Mouse (Mus musculus) right cerebral cortex, adult 2 months (tissue): ENCODE results near the gene Slc38a9.
A peak's percentile ranks its signal among the peaks of the same experiment; 100 is the strongest.

Experiments used
- DNase-seq, 2 experiments: peaks; one replicate each; pipeline ENCODE4 v3.0.0; 2021 to 2022; ENCODE audit warnings: low spot score in 2 of 2

Gene Slc38a9

GRCm38 (mm10) chr13:112745936-112746694, 85.6 kb downstream of the Slc38a9 start:
- no peak for DNase-seq

- DNase-seq: no peak
Observed at GRCm38 (mm10) chr13:112746695-112747055, 86.1 kb downstream of the Slc38a9 start.

- DNase-seq: no peak
Observed at GRCm38 (mm10) chr13:112747808-112748430, 87.4 kb downstream of the Slc38a9 start.

GRCm38 (mm10) chr13:112748808-112749510, 88.4 kb downstream of the Slc38a9 start:
- DNase-seq: no peak

- no peak for DNase-seq
Observed at GRCm38 (mm10) chr13:112749881-112750280, 89.3 kb downstream of the Slc38a9 start.

GRCm38 (mm10) chr13:112751454-112752308, 91.1 kb downstream of the Slc38a9 start:
- DNase-seq: no peak

- DNase-seq: no peak
Observed at GRCm38 (mm10) chr13:112752309-112752975, 91.9 kb downstream of the Slc38a9 start.

- no peak for DNase-seq
Observed at GRCm38 (mm10) chr13:112753522-112753921, 93.0 kb downstream of the Slc38a9 start.

- peak in 1 of 2 experiments; percentile 11 for DNase-seq
Observed at GRCm38 (mm10) chr13:112754871-112755270, 94.3 kb downstream of the Slc38a9 start.

GRCm38 (mm10) chr13:112755507-112756010, 95.0 kb downstream of the Slc38a9 start:
- no peak for DNase-seq

GRCm38 (mm10) chr13:112757395-112757794, 96.8 kb downstream of the Slc38a9 start:
- DNase-seq: no peak

- peak in 1 of 2 experiments; percentile 14 for DNase-seq
Observed at GRCm38 (mm10) chr13:112758546-112759090, 98.1 kb downstream of the Slc38a9 start.

- no peak for DNase-seq
Observed at GRCm38 (mm10) chr13:112759364-112759763, 98.8 kb downstream of the Slc38a9 start.

GRCm38 (mm10) chr13:112759777-112760537, 99.4 kb downstream of the Slc38a9 start:
- no peak for DNase-seq

GRCm38 (mm10) chr13:112760538-112760881, 100.0 kb downstream of the Slc38a9 start:
- no peak for DNase-seq

- no peak for DNase-seq
Observed at GRCm38 (mm10) chr13:112761787-112762186, 101.2 kb downstream of the Slc38a9 start.

GRCm38 (mm10) chr13:112762548-112762947, 102.0 kb downstream of the Slc38a9 start:
- DNase-seq: no peak

GRCm38 (mm10) chr13:112763531-112764091, 103.1 kb downstream of the Slc38a9 start:
- no peak for DNase-seq

GRCm38 (mm10) chr13:112764556-112764955, 104.0 kb downstream of the Slc38a9 start:
- no peak for DNase-seq

GRCm38 (mm10) chr13:112765654-112766053, 105.1 kb downstream of the Slc38a9 start:
- DNase-seq: no peak
